Comparison of ENCODE assay signal across 17 mouse cellular contexts in the genomic region with DNA sequence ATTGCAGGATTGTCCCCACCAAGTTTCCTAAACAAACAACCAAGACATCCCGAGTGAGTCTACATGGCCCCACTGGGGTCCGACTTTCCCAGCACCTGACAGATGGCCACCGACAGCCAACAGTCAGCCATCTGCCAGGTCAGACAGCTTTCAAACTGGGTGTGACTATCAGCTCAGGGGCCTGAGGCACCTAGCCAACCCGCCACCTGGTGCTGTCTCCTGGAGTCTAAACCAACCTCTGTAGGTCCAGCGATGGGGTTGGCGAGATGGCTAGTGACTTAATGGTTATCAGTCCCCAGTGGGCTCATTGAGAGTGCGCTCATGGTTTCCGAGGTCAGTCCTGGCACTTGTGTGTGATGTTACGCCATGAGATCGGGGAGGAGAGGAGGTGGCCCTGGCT. TPM values are rescaled to one million over a fixed set of nuclear protein-coding genes. Genes with fewer than 3 reads are reported as not detected.
DNase-seq lines count a peak whose midpoint lies in the region; ATAC-seq lines count a peak whose summit lies in the region.
"Had no signal": no experiment of that assay in that cellular context is flagged by ENCODE, and none has a peak within 500 bp of the region (broad histone marks: within the 10 kb centered on the region; RNA-seq: fewer than 3 reads in every experiment).

No protein-coding gene starts in this region.

- no peak overlapping the region for H3K4me3 ChIP-seq in forebrain, embryonic 13.5 days
- H3K4me3 ChIP-seq in forebrain, embryonic 15.5 days: no peak overlapping the region
- no peak overlapping the region for H3K4me3 ChIP-seq in heart, embryonic 11.5 days (ENCODE audit: low read depth, low read length)
- H3K4me3 ChIP-seq: embryonic facial prominence, embryonic 10.5 days; heart, embryonic 12.5 days; intestine, embryonic 15.5 days; midbrain, embryonic 12.5 days had no signal

- WGBS in forebrain, embryonic 13.5 days: 82% methylated on average over 10 of the region's 10 CpGs
- WGBS in forebrain, embryonic 15.5 days: 64% methylated on average over 10 of the region's 10 CpGs
- WGBS in heart, embryonic 11.5 days (ENCODE audit: insufficient replicate concordance): 73% methylated on average over 10 of the region's 10 CpGs

- ATAC-seq in forebrain, embryonic 13.5 days: peak; percentile 51; the same call in 1 of the 2 replicates
- ATAC-seq in forebrain, embryonic 15.5 days (replicated peaks): no peak
- ATAC-seq in heart, embryonic 11.5 days (replicated peaks; ENCODE audit: insufficient number of reproducible peaks, low FRiP score, low TSS enrichment): no peak
- ATAC-seq: intestine, embryonic 15.5 days had no signal

- peak; percentile 91 for DNase-seq in left cerebral cortex, postnatal 4 days
- DNase-seq in left cerebral cortex, adult 9 months (ENCODE audit: low spot score in 2 of 2): no peak
- peak; percentile 83 to 85 for DNase-seq in cerebellum, adult 18-20 months
- DNase-seq in cerebellum, postnatal 36 days: peak; percentile 85
- no peak for DNase-seq in ovary, postnatal 10 days (ENCODE audit: low spot score)
- DNase-seq: gastrocnemius, postnatal 14 days; layer of hippocampus, postnatal 36 days; lung, adult 18-20 months; lung, postnatal 4 days; spleen, adult 18-20 months had no signal

- no peaks in the 10 kb centered on the region for H3K36me3 ChIP-seq in forebrain, embryonic 13.5 days (ENCODE audit: poor library complexity, severe bottlenecking)
- no peaks in the 10 kb centered on the region for H3K36me3 ChIP-seq in forebrain, embryonic 15.5 days
- H3K36me3 ChIP-seq in heart, embryonic 11.5 days (ENCODE audit: control insufficient read depth, insufficient read depth, low read length): no peaks in the 10 kb centered on the region
- H3K36me3 ChIP-seq: embryonic facial prominence, embryonic 10.5 days; heart, embryonic 12.5 days; intestine, embryonic 15.5 days; midbrain, embryonic 12.5 days had no signal

- intact Hi-C loops in left cerebral cortex, postnatal 4 days (cut with DNase I): no loop called here

- no peaks in the 10 kb centered on the region for H3K9me3 ChIP-seq in forebrain, embryonic 13.5 days (replicated peaks)
- no peaks in the 10 kb centered on the region for H3K9me3 ChIP-seq in forebrain, embryonic 15.5 days
- H3K9me3 ChIP-seq in heart, embryonic 11.5 days (replicated peaks; ENCODE audit: control insufficient read depth, low read length): no peaks in the 10 kb centered on the region
- H3K9me3 ChIP-seq: embryonic facial prominence, embryonic 10.5 days; heart, embryonic 12.5 days; intestine, embryonic 15.5 days; midbrain, embryonic 12.5 days had no signal

- no peak overlapping the region for H3K4me2 ChIP-seq in forebrain, embryonic 13.5 days
- H3K4me2 ChIP-seq in forebrain, embryonic 15.5 days (replicated peaks): no peak overlapping the region
- no peak overlapping the region for H3K4me2 ChIP-seq in heart, embryonic 11.5 days
- H3K4me2 ChIP-seq: heart, embryonic 12.5 days; intestine, embryonic 15.5 days; midbrain, embryonic 12.5 days had no signal

- 0 out of 2 replicates have a peak, but pooled peaks cover 8% of the 10 kb centered on the region for H3K27me3 ChIP-seq in forebrain, embryonic 13.5 days
- H3K27me3 ChIP-seq in forebrain, embryonic 15.5 days: no peaks in the 10 kb centered on the region
- H3K27me3 ChIP-seq in heart, embryonic 11.5 days (ENCODE audit: control insufficient read depth, insufficient read depth, low read length): peaks cover 9% of the 10 kb centered on the region
- H3K27me3 ChIP-seq: intestine, embryonic 15.5 days had no signal

- no peak overlapping the region; the same call in 1 of the 2 replicates for H3K27ac ChIP-seq in forebrain, embryonic 13.5 days
- H3K27ac ChIP-seq in forebrain, embryonic 15.5 days (replicated peaks): no peak overlapping the region
- H3K27ac ChIP-seq in heart, embryonic 11.5 days (ENCODE audit: low read depth, low read length): no peak overlapping the region
- H3K27ac ChIP-seq: embryonic facial prominence, embryonic 10.5 days; intestine, embryonic 15.5 days; midbrain, embryonic 12.5 days had no signal

- peaks cover 23% of the 10 kb centered on the region for H3K4me1 ChIP-seq in forebrain, embryonic 13.5 days
- peaks cover 10% of the 10 kb centered on the region; the same call in 1 of the 2 replicates for H3K4me1 ChIP-seq in forebrain, embryonic 15.5 days
- H3K4me1 ChIP-seq in heart, embryonic 11.5 days (ENCODE audit: control insufficient read depth, insufficient read depth, low read length): peaks cover 8% of the 10 kb centered on the region; the same call in 1 of the 2 replicates

- H3K9ac ChIP-seq in forebrain, embryonic 13.5 days: no peak overlapping the region
- no peak overlapping the region for H3K9ac ChIP-seq in forebrain, embryonic 15.5 days (replicated peaks)
- no peak overlapping the region for H3K9ac ChIP-seq in heart, embryonic 11.5 days (ENCODE audit: low read depth, low read length)
- H3K9ac ChIP-seq: heart, embryonic 12.5 days; intestine, embryonic 15.5 days; midbrain, embryonic 12.5 days had no signal

RNA-seq across cellular contexts. Expression of a gene that starts 23.1 kb away (rescaled TPM):
- polyA plus RNA-seq in forebrain, embryonic 13.5 days (2015; fragmentation: Nextera tagmentation; extraction: Ambion mirVana): 1.8 TPM in 2 replicates
- polyA plus RNA-seq in forebrain, embryonic 15.5 days (2015; fragmentation: Nextera tagmentation; extraction: Ambion mirVana): 4.4 and 4.6 TPM in 2 replicates
- 10 to 100 TPM; 37.9 to 39.9 TPM for total RNA-seq in left cerebral cortex, postnatal 4 days (2021)
- 0.50 and 0.56 TPM in 2 replicates for polyA plus RNA-seq in heart, embryonic 11.5 days (2014; fragmentation: Nextera tagmentation; extraction: Ambion mirVana)

RNA-seq across cellular contexts. Expression of a gene that starts 24.9 kb away (rescaled TPM):
- polyA plus RNA-seq in forebrain, embryonic 13.5 days (2015; fragmentation: Nextera tagmentation; extraction: Ambion mirVana): 0.50 and 0.74 TPM in 2 replicates
- 0.98 and 1.1 TPM in 2 replicates for polyA plus RNA-seq in forebrain, embryonic 15.5 days (2015; fragmentation: Nextera tagmentation; extraction: Ambion mirVana)
- 1 to 10 TPM; 1.3 to 1.4 TPM for total RNA-seq in left cerebral cortex, postnatal 4 days (2021)
- 0.11 and 0.30 TPM in 2 replicates for polyA plus RNA-seq in heart, embryonic 11.5 days (2014; fragmentation: Nextera tagmentation; extraction: Ambion mirVana)

Comparison
In these comparisons a context has a peak if more than half of its experiments do, and no peak if none do; other contexts are left out.
1. DNase-seq: peak in left cerebral cortex, postnatal 4 days (single experiment), cerebellum, adult 18-20 months (2 of 2) and cerebellum, postnatal 36 days (2 of 2); none in left cerebral cortex, adult 9 months (0 of 2) and ovary, postnatal 10 days (single experiment).